In the genomic region with DNA sequence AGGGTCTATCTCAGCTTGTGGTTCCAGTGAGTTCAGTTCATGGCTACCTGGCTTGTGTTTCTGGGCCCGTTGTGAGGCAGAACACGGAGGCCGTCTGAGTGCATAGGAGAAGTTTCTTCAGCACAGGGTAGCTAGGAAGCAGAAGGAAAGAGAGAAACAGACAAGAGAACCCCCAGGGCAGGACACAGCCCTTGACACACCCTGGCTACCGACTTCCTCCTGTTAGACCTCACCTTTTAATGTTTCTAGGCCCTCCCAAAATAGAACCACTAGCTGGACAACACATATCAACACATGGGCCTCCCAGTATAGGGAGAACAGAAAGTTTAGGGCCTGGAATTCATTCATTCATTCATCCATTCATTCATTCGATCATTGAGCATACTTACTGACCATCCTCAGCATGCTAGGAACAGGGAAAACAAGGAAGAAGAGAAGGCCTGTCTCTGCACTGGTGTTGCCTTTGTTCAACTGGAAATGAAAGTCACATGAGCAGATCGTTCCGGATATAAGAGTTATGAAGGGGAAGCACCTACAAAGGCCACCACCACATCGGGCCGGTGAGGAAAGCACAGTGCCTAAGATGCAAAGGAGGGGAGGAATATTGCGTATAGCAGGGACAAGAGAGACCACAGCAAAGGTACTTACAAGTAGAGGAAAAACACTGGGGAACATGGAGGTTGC, we compare ENCODE assay signal across 20 mouse cellular contexts. TPM values are rescaled to one million over a fixed set of nuclear protein-coding genes. Genes with fewer than 3 reads are reported as not detected.
DNase-seq lines count a peak whose midpoint lies in the region; ATAC-seq and TF ChIP-seq lines count a peak whose summit lies in the region.
"Had no signal": no experiment of that assay in that cellular context is flagged by ENCODE, and none has a peak within 500 bp of the region (broad histone marks: within the 10 kb centered on the region; RNA-seq: fewer than 3 reads in every experiment).

No protein-coding gene starts in this region.

- peak; percentile 49 for ATAC-seq in granulocyte monocyte progenitor cell, adult 5-6 weeks (replicated peaks; ENCODE audit: poor library complexity, severe bottlenecking)
- ATAC-seq: forebrain, postnatal 0 days; intestine, postnatal 0 days had no signal

- 18% methylated on average over 10 of the region's 10 CpGs for WGBS in spleen, adult 2 months

- intact Hi-C loops in left cerebral cortex, postnatal 14 days (cut with DNase I), result no loop called here

- peaks cover 40% of the 10 kb centered on the region; the same call in 1 of the 2 replicates for H3K4me1 ChIP-seq in spleen, adult 2 months (ENCODE audit: control insufficient read depth, insufficient read depth, insufficient read length)
- peaks cover 41 to 61% of the 10 kb centered on the region in 2 experiments for H3K4me1 ChIP-seq in CH12.LX (ENCODE audit: control insufficient read depth in 1 of 2, insufficient read depth in 2 of 2)
- H3K4me1 ChIP-seq: heart, embryonic 13.5 days; hindbrain, embryonic 10.5 days; limb, embryonic 15.5 days; lung, embryonic 15.5 days had no signal

- H3K9me3 ChIP-seq in CH12.LX (replicated peaks; ENCODE audit: low read length), result peaks cover 12% of the 10 kb centered on the region
- H3K9me3 ChIP-seq: heart, embryonic 13.5 days; hindbrain, embryonic 10.5 days; limb, embryonic 15.5 days; lung, embryonic 15.5 days had no signal

- peaks cover 3% of the 10 kb centered on the region; the same call in 1 of the 2 replicates for H3K79me2 ChIP-seq in CH12.LX (replicated peaks; ENCODE audit: control insufficient read depth, extremely low read depth, insufficient read depth, poor library complexity, severe bottlenecking)

- DNase-seq in spleen, adult 2 months (ENCODE audit: low read depth in 1 of 2, low spot score in 2 of 2), result peak; percentile 61 to 65
- DNase-seq in spleen, postnatal 14 days (ENCODE audit: low spot score in 2 of 2), result no peak
- DNase-seq in CH12.LX (ENCODE audit: extremely low read depth), result peak; percentile 92
- DNase-seq in natural killer cell, adult 2 months (ENCODE audit: low spot score in 2 of 2), result peak; percentile 72 to 79
- no peak for DNase-seq in right cerebral cortex, adult 2 months (ENCODE audit: low spot score in 2 of 2)
- DNase-seq in left cerebral cortex, postnatal 14 days (ENCODE audit: low spot score in 2 of 2), result no peak
- DNase-seq: cerebellum, postnatal 14 days; forebrain, postnatal 0 days; gastrocnemius, postnatal 14 days; kidney, postnatal 10 days; right cerebral cortex, postnatal 4 days had no signal

- TF ChIP-seq POLR2A in spleen, adult 2 months (IDR thresholded peaks at IDR 0.05; ENCODE audit: low read depth, low read length), result peak; percentile 2; the same call in 1 of the 2 replicates
- TF ChIP-seq POLR2A in CH12.LX (IDR thresholded peaks at IDR 0.05; ENCODE audit: low read depth, low read length), result peak; percentile 71

- dilution Hi-C loops in CH12.LX (cut with MboI; ENCODE audit: extremely low pct_ligation_motif_present, extremely low pct_unique_long_range_greater_than_20kb, low sequenced_read_pairs), result no loop called here

- H3K27ac ChIP-seq in spleen, adult 2 months (ENCODE audit: insufficient read depth, low read length), result peak overlapping the region; percentile 94
- peak overlapping the region; percentile 50 for H3K27ac ChIP-seq in CH12.LX (ENCODE audit: insufficient read depth, low read depth)
- H3K27ac ChIP-seq: heart, embryonic 13.5 days; hindbrain, embryonic 10.5 days; limb, embryonic 15.5 days; lung, embryonic 15.5 days had no signal

- in situ Hi-C loops in CH12.LX (cut with MboI; ENCODE audit: low pct_ligation_motif_present, low pct_unique_long_range_greater_than_20kb, low sequenced_read_pairs), result no loop called here

- peak overlapping the region; percentile 57 for H3K4me3 ChIP-seq in spleen, adult 2 months (ENCODE audit: extremely low read depth, insufficient read depth, insufficient read length)
- H3K4me3 ChIP-seq in CH12.LX (replicated peaks in 1 of 3; ENCODE audit: low read depth in 2 of 3, low read length in 2 of 3, poor library complexity in 1 of 3), result peak overlapping the region; percentile 60 to 71 (median 61)
- H3K4me3 ChIP-seq: heart, embryonic 13.5 days; hindbrain, embryonic 10.5 days; limb, embryonic 15.5 days; lung, embryonic 15.5 days had no signal

- H3K36me3 ChIP-seq in spleen, adult 2 months (ENCODE audit: control insufficient read depth, insufficient read depth, low read length), result peaks cover 3% of the 10 kb centered on the region; the same call in 1 of the 2 replicates
- H3K36me3 ChIP-seq in CH12.LX (replicated peaks in 1 of 2; ENCODE audit: control insufficient read depth in 1 of 2, insufficient read depth in 1 of 2, low read length in 1 of 2), result peaks cover 0 to 35% of the 10 kb centered on the region in 2 experiments
- H3K36me3 ChIP-seq: heart, embryonic 13.5 days; hindbrain, embryonic 10.5 days; limb, embryonic 15.5 days; lung, embryonic 15.5 days had no signal

- TF ChIP-seq EP300 in CH12.LX (IDR thresholded peaks at IDR 0.05; ENCODE audit: low read length), result peak; percentile 86

- H3K27me3 ChIP-seq in spleen, adult 2 months (ENCODE audit: control insufficient read depth, insufficient read depth, low read length), result no peaks in the 10 kb centered on the region
- no peaks in the 10 kb centered on the region for H3K27me3 ChIP-seq in CH12.LX (replicated peaks)
- H3K27me3 ChIP-seq: limb, embryonic 15.5 days; lung, embryonic 15.5 days had no signal

- peak overlapping the region; percentile 80 for H3K9ac ChIP-seq in CH12.LX (ENCODE audit: insufficient read depth, low read depth)
- H3K9ac ChIP-seq: forebrain, postnatal 0 days; heart, embryonic 13.5 days; limb, embryonic 15.5 days; lung, embryonic 15.5 days had no signal

- peak overlapping the region; percentile 91 for H3K4me2 ChIP-seq in CH12.LX (ENCODE audit: insufficient read depth, low read depth, poor library complexity, severe bottlenecking)
- H3K4me2 ChIP-seq: heart, embryonic 13.5 days; limb, embryonic 15.5 days; lung, embryonic 15.5 days; midbrain, embryonic 11.5 days had no signal

- no peak for TF ChIP-seq CTCF in spleen, adult 2 months (IDR thresholded peaks at IDR 0.05; ENCODE audit: extremely low read depth, insufficient read depth, insufficient read length, insufficient replicate concordance)
- TF ChIP-seq CTCF in CH12.LX (conservative IDR thresholded peaks at IDR 0.05 in 1 of 2, IDR thresholded peaks at IDR 0.05 in 1 of 2; ENCODE audit: low read depth in 2 of 2, low read length in 2 of 2), result no peak

- no peak for TF ChIP-seq RAD21 in CH12.LX (IDR thresholded peaks at IDR 0.05; ENCODE audit: low read depth, low read length)

TF ChIP-seq in CH12.LX, 34 proteins besides CTCF, POLR2A, EP300 and RAD21 (continues in another document):
- TF ChIP-seq NRF1 (IDR thresholded peaks at IDR 0.05; ENCODE audit: low read depth, low read length), result no peak
- no peak for TF ChIP-seq ZC3H11A (IDR thresholded peaks at IDR 0.05; ENCODE audit: low read depth, low read length)
- peak; percentile 81 for TF ChIP-seq USF2 (conservative IDR thresholded peaks at IDR 0.05; ENCODE audit: low read depth, low read length)
- TF ChIP-seq E2F4 (IDR thresholded peaks at IDR 0.05; ENCODE audit: insufficient replicate concordance, low read depth, low read length), result no peak
- TF ChIP-seq SMC3 (IDR thresholded peaks at IDR 0.05; ENCODE audit: low read depth, low read length), result no peak
- TF ChIP-seq UBTF (IDR thresholded peaks at IDR 0.05; ENCODE audit: low read depth, low read length), result no peak
- peak; percentile 84 for TF ChIP-seq USF1 (IDR thresholded peaks at IDR 0.05; ENCODE audit: low read depth, low read length)
- TF ChIP-seq ELF1 (IDR thresholded peaks at IDR 0.05; ENCODE audit: low read depth, low read length), result peak; percentile 66
- peak; percentile 85 for TF ChIP-seq ETS1 (conservative IDR thresholded peaks at IDR 0.05; ENCODE audit: low read depth, low read length)
- TF ChIP-seq POLR2AphosphoS2 (IDR thresholded peaks at IDR 0.05; ENCODE audit: low read depth, low read length), result no peak
- TF ChIP-seq MAX (IDR thresholded peaks at IDR 0.05; ENCODE audit: low read length), result peak; percentile 83
- TF ChIP-seq ZMIZ1 (IDR thresholded peaks at IDR 0.05; ENCODE audit: low read depth, low read length), result 0 out of 2 replicates have a peak, but pooled peaks have one; percentile 45
- TF ChIP-seq IRF4 (IDR thresholded peaks at IDR 0.05; ENCODE audit: low read depth, low read length), result peak; percentile 79
- TF ChIP-seq ZNF384 (IDR thresholded peaks at IDR 0.05; ENCODE audit: low read depth, low read length), result no peak
- no peak; the same call in 1 of the 2 replicates for TF ChIP-seq MAZ (IDR thresholded peaks at IDR 0.05; ENCODE audit: low read depth, low read length)
- no peak for TF ChIP-seq ZKSCAN1 (IDR thresholded peaks at IDR 0.05; ENCODE audit: borderline replicate concordance, low read depth, low read length)
- peak; percentile 99 for TF ChIP-seq BHLHE40 (IDR thresholded peaks at IDR 0.05; ENCODE audit: low read depth, low read length)
- TF ChIP-seq NELFE (IDR thresholded peaks at IDR 0.05; ENCODE audit: low read depth, low read length), result peak; percentile 78
- peak; percentile 88 for TF ChIP-seq TCF12 (IDR thresholded peaks at IDR 0.05; ENCODE audit: low read depth, low read length)

RNA-seq across cellular contexts. Expression of gene Scimp, which starts 23.3 kb away (rescaled TPM):
- polyA plus RNA-seq in spleen, adult 2 months (2012; rRNA removed), result 6.8 and 7.6 TPM in 2 replicates
- 0.17 and 0.30 TPM in 2 replicates for total RNA-seq in CH12.LX (2012; rRNA removed)
- 0.21 and 1.2 TPM in 2 replicates for total RNA-seq in CH12.LX (2014; rRNA removed)
- polyA plus RNA-seq in CH12.LX (2012; ENCODE audit: insufficient read length, low read depth), result 0.53 and 0.79 TPM in 2 replicates
- total RNA-seq in granulocyte monocyte progenitor cell, adult 5-6 weeks (2014; fragmentation: Nextera tagmentation), result not detected in 2 replicates
- total RNA-seq in granulocyte monocyte progenitor cell, adult 5-6 weeks (2017), result not detected in 2 replicates
- total RNA-seq in left cerebral cortex, postnatal 14 days (2021), result not detected
- total RNA-seq: forebrain, postnatal 0 days; left cerebral cortex, postnatal 10 days had no signal
- polyA plus RNA-seq: embryonic facial prominence, embryonic 11.5 days; forebrain, postnatal 0 days; hindbrain, embryonic 10.5 days; midbrain, embryonic 11.5 days had no signal

RNA-seq across cellular contexts. Expression of gene Zfp3, which starts 25.1 kb away (rescaled TPM):
- polyA plus RNA-seq in spleen, adult 2 months (2012; rRNA removed), result 1.2 and 1.4 TPM in 2 replicates
- total RNA-seq in CH12.LX (2012; rRNA removed), result 3.1 and 3.5 TPM in 2 replicates
- 1.7 and 1.9 TPM in 2 replicates for total RNA-seq in CH12.LX (2014; rRNA removed)
- polyA plus RNA-seq in CH12.LX (2012; ENCODE audit: insufficient read length, low read depth), result 2.0 and 2.5 TPM in 2 replicates
- total RNA-seq in granulocyte monocyte progenitor cell, adult 5-6 weeks (2014; fragmentation: Nextera tagmentation), result 0.45 and 2.1 TPM in 2 replicates
- 0.26 and 1.0 TPM in 2 replicates for total RNA-seq in granulocyte monocyte progenitor cell, adult 5-6 weeks (2017)
- total RNA-seq in left cerebral cortex, postnatal 14 days (2021), result 10 to 100 TPM; 14.6 to 14.8 TPM

RNA-seq across cellular contexts. Expression of gene Rabep1, which starts 55.5 kb away (rescaled TPM):
- polyA plus RNA-seq in spleen, adult 2 months (2012; rRNA removed), result 2.3 TPM in 2 replicates
- total RNA-seq in CH12.LX (2012; rRNA removed) (22.3 and 23.8 TPM in 2 replicates), CH12.LX (2014; rRNA removed) (26.1 and 33.4 TPM in 2 replicates)
- polyA plus RNA-seq in CH12.LX (2012; ENCODE audit: insufficient read length, low read depth), result 28.3 and 34.7 TPM in 2 replicates
- 20.4 and 22.5 TPM in 2 replicates for total RNA-seq in granulocyte monocyte progenitor cell, adult 5-6 weeks (2014; fragmentation: Nextera tagmentation)
- 32.1 and 36.9 TPM in 2 replicates for total RNA-seq in granulocyte monocyte progenitor cell, adult 5-6 weeks (2017)
- total RNA-seq in left cerebral cortex, postnatal 14 days (2021), result 100 to 1,000 TPM; 110 to 118 TPM

Comparison
In these comparisons a context has a peak if more than half of its experiments do, and no peak if none do; other contexts are left out.
1. DNase-seq: peak in spleen, adult 2 months (2 of 2), CH12.LX (single experiment) and natural killer cell, adult 2 months (2 of 2); none in spleen, postnatal 14 days (0 of 2), right cerebral cortex, adult 2 months (0 of 2) and left cerebral cortex, postnatal 14 days (0 of 2).